Mouse (Mus musculus): ENCODE results near the gene Rnf5. TPM values are rescaled to one million over a fixed set of nuclear protein-coding genes. Genes with fewer than 3 reads are reported as not detected.

Rnf5 gene
- polyA plus RNA-seq, 1 experiment = 37.1 TPM

DNA sequence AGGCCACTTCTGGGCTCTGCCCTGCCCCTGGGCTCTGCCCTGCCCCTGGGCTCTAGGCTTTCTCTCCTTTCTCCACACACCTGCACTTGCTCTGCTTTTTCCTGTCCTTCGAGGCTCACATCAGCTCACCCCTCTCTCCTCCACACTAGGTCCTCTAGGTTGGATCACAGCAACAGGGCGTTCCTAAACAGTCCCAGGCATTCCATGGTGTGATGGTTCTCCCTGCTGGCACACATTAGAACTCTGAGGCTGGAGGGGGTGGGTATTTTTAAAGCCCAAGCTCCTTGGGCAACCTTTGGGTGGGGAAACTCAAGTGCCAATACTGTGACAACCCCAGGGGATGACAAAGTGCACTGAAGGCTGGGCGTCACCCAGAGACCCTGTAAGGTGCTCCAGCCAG, 34.0 kb upstream of the Rnf5 start:
- Histone ChIP-seq H3K36me3 (ENCODE audit: control insufficient read depth, insufficient read depth) (no peaks in the 10 kb centered on the region), H3ac (ENCODE audit: control insufficient read depth, insufficient read length) (no peak overlapping the region), H3K4me3 (no peak overlapping the region), H3K27me3 (ENCODE audit: control insufficient read depth, insufficient read depth, insufficient read length) (peaks cover 18% of the 10 kb centered on the region), H3K79me2 (ENCODE audit: control insufficient read depth, insufficient read depth) (no peaks in the 10 kb centered on the region), H3K4me2 (ENCODE audit: low read depth) (peak overlapping the region; percentile 12)
- TF ChIP-seq MYOG (IDR thresholded peaks at IDR 0.05; ENCODE audit: control insufficient read depth in 1 of 3, insufficient read depth in 1 of 3, insufficient read length in 2 of 3, low read depth in 2 of 3) (no peak), POLR2A (IDR thresholded peaks at IDR 0.05; ENCODE audit: insufficient read length, low read depth) (no peak), TCF12 (IDR thresholded peaks at IDR 0.05; ENCODE audit: insufficient read depth, poor library complexity, severe bottlenecking) (no peak), REST (IDR thresholded peaks at IDR 0.05; ENCODE audit: insufficient read depth, insufficient read length) (no peak), TCF3 (IDR thresholded peaks at IDR 0.05; ENCODE audit: insufficient read length, low read depth) (no peak), E2F4 (IDR thresholded peaks at IDR 0.05; ENCODE audit: insufficient read depth) (no peak), USF1 (IDR thresholded peaks at IDR 0.05; ENCODE audit: low read depth) (no peak), CEBPB (IDR thresholded peaks at IDR 0.05; ENCODE audit: insufficient read depth, poor library complexity, severe bottlenecking) (no peak), SRF (IDR thresholded peaks at IDR 0.05; ENCODE audit: control insufficient read depth, insufficient read length, low read depth) (no peak), MYOD1 (IDR thresholded peaks at IDR 0.05; ENCODE audit: control insufficient read depth in 1 of 3, insufficient read length in 2 of 3, low read depth in 2 of 3) (no peak), MAX (IDR thresholded peaks at IDR 0.05; ENCODE audit: low read depth) (no peak), POLR2AphosphoS2 (IDR thresholded peaks at IDR 0.05; ENCODE audit: insufficient read length, low read depth) (no peak)

DNA sequence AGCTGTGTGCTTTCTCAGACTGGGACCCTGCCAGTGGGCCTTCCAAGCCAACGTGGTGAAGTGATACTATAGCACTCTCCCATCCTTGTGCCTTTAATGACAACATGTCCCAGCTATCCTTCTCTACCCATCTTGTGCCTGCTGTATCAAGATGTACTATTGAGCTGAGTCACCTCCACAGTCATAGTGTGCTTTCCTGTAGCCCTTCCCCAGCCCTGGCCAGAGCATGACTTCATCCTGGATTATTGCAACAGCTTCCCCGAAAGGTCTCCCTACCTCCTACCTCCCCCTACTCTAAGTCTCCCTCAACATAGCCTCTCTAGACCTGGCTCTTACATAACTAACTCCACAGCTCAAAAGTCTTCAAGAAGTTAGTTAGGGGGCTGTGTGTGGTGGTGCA, 32.2 kb upstream of the Rnf5 start:
- H3K79me2 ChIP-seq (ENCODE audit: control insufficient read depth, insufficient read depth) = no peaks in the 10 kb centered on the region
- TF ChIP-seq CEBPB (IDR thresholded peaks at IDR 0.05; ENCODE audit: insufficient read depth, poor library complexity, severe bottlenecking) (0 out of 2 replicates have a peak, but pooled peaks have one; percentile 15), POLR2A (IDR thresholded peaks at IDR 0.05; ENCODE audit: insufficient read length, low read depth) (no peak)
- H3K27me3 ChIP-seq (ENCODE audit: control insufficient read depth, insufficient read depth, insufficient read length) = peaks cover 36% of the 10 kb centered on the region
- H3K4me2 ChIP-seq (ENCODE audit: low read depth) = no peak overlapping the region
- no peak overlapping the region for H3K4me3 ChIP-seq
- H3ac ChIP-seq (ENCODE audit: control insufficient read depth, insufficient read length) = no peak overlapping the region
- no peaks in the 10 kb centered on the region for H3K36me3 ChIP-seq (ENCODE audit: control insufficient read depth, insufficient read depth)

DNA sequence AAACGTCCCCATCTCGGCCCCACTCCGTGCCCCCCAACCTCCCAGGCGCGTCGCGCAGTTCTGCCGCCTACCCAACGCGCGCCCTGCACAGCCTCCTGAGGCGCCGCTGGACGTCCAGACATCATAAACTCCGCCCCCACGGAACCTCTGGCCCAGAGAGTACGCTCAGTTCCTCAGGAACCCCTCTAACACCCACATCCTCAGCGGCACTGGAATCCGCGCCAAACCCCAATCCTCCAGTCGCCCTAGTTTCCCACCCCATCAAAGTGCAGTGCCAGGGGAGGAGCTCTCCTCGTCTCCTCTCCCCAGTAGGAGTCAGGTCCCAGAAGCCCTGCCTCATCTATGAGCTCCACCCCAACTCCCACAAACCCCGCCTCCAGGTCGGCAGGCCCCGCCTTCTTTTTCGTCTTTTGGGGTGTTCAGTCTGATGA, 28.8 kb upstream of the Rnf5 start:
- Histone ChIP-seq H3K79me2 (ENCODE audit: control insufficient read depth, insufficient read depth) (no peaks in the 10 kb centered on the region), H3K27me3 (ENCODE audit: control insufficient read depth, insufficient read depth, insufficient read length) (peaks cover 45% of the 10 kb centered on the region), H3K4me2 (ENCODE audit: low read depth) (no peak overlapping the region), H3ac (ENCODE audit: control insufficient read depth, insufficient read length) (no peak overlapping the region), H3K4me3 (no peak overlapping the region), H3K36me3 (ENCODE audit: control insufficient read depth, insufficient read depth) (no peaks in the 10 kb centered on the region)
- no peak for TF ChIP-seq CEBPB (IDR thresholded peaks at IDR 0.05; ENCODE audit: insufficient read depth, poor library complexity, severe bottlenecking)
- TF ChIP-seq USF1 (IDR thresholded peaks at IDR 0.05; ENCODE audit: low read depth) = no peak
- TF ChIP-seq POLR2A (IDR thresholded peaks at IDR 0.05; ENCODE audit: insufficient read length, low read depth) = no peak
- TF ChIP-seq E2F4 (IDR thresholded peaks at IDR 0.05; ENCODE audit: insufficient read depth) = no peak
- TF ChIP-seq SRF (IDR thresholded peaks at IDR 0.05; ENCODE audit: control insufficient read depth, insufficient read length, low read depth) = no peak
- TF ChIP-seq POLR2AphosphoS2 (IDR thresholded peaks at IDR 0.05; ENCODE audit: insufficient read length, low read depth) = no peak
- TF ChIP-seq TCF12 (IDR thresholded peaks at IDR 0.05; ENCODE audit: insufficient read depth, poor library complexity, severe bottlenecking) = no peak
- TF ChIP-seq MYOD1 (IDR thresholded peaks at IDR 0.05; ENCODE audit: control insufficient read depth in 1 of 3, insufficient read length in 2 of 3, low read depth in 2 of 3) = no peak
- TF ChIP-seq MYOG (IDR thresholded peaks at IDR 0.05; ENCODE audit: control insufficient read depth in 1 of 3, insufficient read depth in 1 of 3, insufficient read length in 2 of 3, low read depth in 2 of 3) = no peak

DNA sequence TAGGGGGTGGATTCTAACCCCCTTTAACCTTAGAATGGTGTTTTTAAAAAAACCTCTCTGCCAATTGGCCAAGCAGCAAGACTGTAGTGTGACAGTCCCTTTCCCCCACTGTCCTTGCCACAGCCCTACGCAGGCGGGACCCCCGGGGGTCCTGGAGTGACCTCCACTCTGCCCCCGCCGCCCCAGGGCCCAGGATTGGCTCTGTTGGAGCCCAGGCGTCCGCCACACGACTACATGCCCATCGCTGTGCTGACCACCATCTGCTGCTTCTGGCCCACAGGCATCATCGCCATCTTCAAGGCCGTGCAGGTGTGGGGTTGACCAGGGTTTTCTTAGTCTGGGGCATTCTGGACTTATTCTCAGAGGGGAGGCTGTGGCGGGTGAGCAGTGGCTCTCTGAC, 28.2 kb upstream of the Rnf5 start:
- H3K27me3 ChIP-seq (ENCODE audit: control insufficient read depth, insufficient read depth, insufficient read length) = peaks cover 45% of the 10 kb centered on the region
- no peak overlapping the region for H3K4me3 ChIP-seq
- TF ChIP-seq CEBPB (IDR thresholded peaks at IDR 0.05; ENCODE audit: insufficient read depth, poor library complexity, severe bottlenecking) = no peak
- no peak for TF ChIP-seq POLR2AphosphoS2 (IDR thresholded peaks at IDR 0.05; ENCODE audit: insufficient read length, low read depth)
- no peak for TF ChIP-seq USF1 (IDR thresholded peaks at IDR 0.05; ENCODE audit: low read depth)
- TF ChIP-seq POLR2A (IDR thresholded peaks at IDR 0.05; ENCODE audit: insufficient read length, low read depth) = no peak
- TF ChIP-seq TCF3 (IDR thresholded peaks at IDR 0.05; ENCODE audit: insufficient read length, low read depth) = no peak
- no peak for TF ChIP-seq MYOG (IDR thresholded peaks at IDR 0.05; ENCODE audit: control insufficient read depth in 1 of 3, insufficient read depth in 1 of 3, insufficient read length in 2 of 3, low read depth in 2 of 3)
- TF ChIP-seq SRF (IDR thresholded peaks at IDR 0.05; ENCODE audit: control insufficient read depth, insufficient read length, low read depth) = no peak
- TF ChIP-seq E2F4 (IDR thresholded peaks at IDR 0.05; ENCODE audit: insufficient read depth) = no peak
- no peak for TF ChIP-seq MAX (IDR thresholded peaks at IDR 0.05; ENCODE audit: low read depth)
- TF ChIP-seq MYOD1 (IDR thresholded peaks at IDR 0.05; ENCODE audit: control insufficient read depth in 1 of 3, insufficient read length in 2 of 3, low read depth in 2 of 3) = no peak
- no peak for TF ChIP-seq TCF12 (IDR thresholded peaks at IDR 0.05; ENCODE audit: insufficient read depth, poor library complexity, severe bottlenecking)
- TF ChIP-seq REST (IDR thresholded peaks at IDR 0.05; ENCODE audit: insufficient read depth, insufficient read length) = no peak
- H3ac ChIP-seq (ENCODE audit: control insufficient read depth, insufficient read length) = no peak overlapping the region
- H3K79me2 ChIP-seq (ENCODE audit: control insufficient read depth, insufficient read depth) = no peaks in the 10 kb centered on the region
- H3K4me2 ChIP-seq (ENCODE audit: low read depth) = no peak overlapping the region
- no peaks in the 10 kb centered on the region for H3K36me3 ChIP-seq (ENCODE audit: control insufficient read depth, insufficient read depth)

DNA sequence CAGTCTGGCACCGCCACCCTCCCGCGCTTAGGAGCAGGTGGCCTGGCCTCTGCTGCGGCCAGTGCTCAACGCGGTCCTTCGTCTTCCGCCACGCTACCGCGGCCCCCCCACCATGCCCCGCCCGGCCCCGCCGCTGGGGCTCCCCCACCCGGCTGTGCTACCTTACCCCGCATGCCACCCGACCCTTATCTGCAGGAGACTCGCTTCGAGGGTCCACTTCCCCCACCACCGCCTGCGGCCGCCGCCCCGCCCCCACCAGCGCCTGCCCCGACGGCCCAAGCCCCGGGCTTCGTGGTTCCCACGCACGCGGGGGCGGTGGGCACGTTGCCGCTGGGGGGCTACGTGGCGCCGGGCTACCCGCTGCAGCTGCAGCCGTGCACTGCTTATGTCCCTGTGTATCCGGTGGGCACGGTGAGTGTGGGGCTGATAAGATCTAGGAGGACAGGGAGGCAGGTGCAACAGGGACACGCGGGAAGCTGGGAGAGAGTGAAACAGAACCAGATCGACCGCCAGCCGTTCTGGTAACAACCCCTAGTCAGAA, 27.3 kb upstream of the Rnf5 start:
- Histone ChIP-seq H3K27me3 (ENCODE audit: control insufficient read depth, insufficient read depth, insufficient read length) (peaks cover 45% of the 10 kb centered on the region), H3K4me3 (no peak overlapping the region), H3ac (ENCODE audit: control insufficient read depth, insufficient read length) (no peak overlapping the region), H3K4me2 (ENCODE audit: low read depth) (no peak overlapping the region), H3K79me2 (ENCODE audit: control insufficient read depth, insufficient read depth) (no peaks in the 10 kb centered on the region), H3K36me3 (ENCODE audit: control insufficient read depth, insufficient read depth) (no peaks in the 10 kb centered on the region)
- TF ChIP-seq TCF12 (IDR thresholded peaks at IDR 0.05; ENCODE audit: insufficient read depth, poor library complexity, severe bottlenecking) = no peak
- TF ChIP-seq MYOD1 (IDR thresholded peaks at IDR 0.05; ENCODE audit: control insufficient read depth in 1 of 3, insufficient read length in 2 of 3, low read depth in 2 of 3) = peak in 1 of 3 experiments; percentile 1
- TF ChIP-seq MYOG (IDR thresholded peaks at IDR 0.05; ENCODE audit: control insufficient read depth in 1 of 3, insufficient read depth in 1 of 3, insufficient read length in 2 of 3, low read depth in 2 of 3) = no peak
- TF ChIP-seq POLR2AphosphoS2 (IDR thresholded peaks at IDR 0.05; ENCODE audit: insufficient read length, low read depth) = no peak
- no peak for TF ChIP-seq E2F4 (IDR thresholded peaks at IDR 0.05; ENCODE audit: insufficient read depth)

All from myocyte (in vitro differentiated cells).